Mouse (Mus musculus): ENCODE measurements at regions not wholly inside any gene's neighbourhood (a gene's known extent, or its start where the extent isn't known, plus 50 kb on each side); places are given as distances from the start of the nearest gene placed in this dataset.

DNA sequence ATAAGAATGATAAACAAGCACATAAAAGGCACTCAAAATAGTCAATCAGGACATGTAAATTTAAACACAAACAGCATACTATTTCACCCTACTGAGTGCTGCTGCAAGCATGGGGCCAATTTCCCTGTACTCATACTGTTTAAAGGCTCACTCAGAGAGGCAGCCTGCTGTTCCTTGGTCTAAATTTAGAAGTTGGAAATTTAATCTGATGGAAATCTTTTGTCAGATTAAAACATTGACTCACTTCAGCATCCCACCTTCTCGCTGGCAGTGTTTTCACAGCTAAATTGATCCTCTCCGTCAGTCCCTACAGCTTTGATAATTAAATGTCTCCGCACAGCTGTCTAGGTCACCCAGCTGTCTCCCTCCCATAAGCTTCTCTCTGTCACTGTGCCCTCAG lies 491.4 kb upstream of the Hs3st1 start:
- Histone ChIP-seq H3K4me1 (ENCODE audit: control insufficient read depth in 2 of 2, insufficient read depth in 2 of 2, low read length in 2 of 2, poor library complexity in 1 of 2) (no peaks in the 10 kb centered on the region), H3K9ac (ENCODE audit: insufficient read depth, low read depth, low read length, poor library complexity, severe bottlenecking) (no peak overlapping the region), H3K36me3 (ENCODE audit: control insufficient read depth, insufficient read depth, low read length, poor library complexity, severe bottlenecking) (no peaks in the 10 kb centered on the region), H3K27ac (ENCODE audit: insufficient read depth, low read depth, low read length, poor library complexity, severe bottlenecking) (no peak overlapping the region), H3K4me3 (ENCODE audit: insufficient read depth in 1 of 2, low read depth in 1 of 2, low read length in 2 of 2, poor library complexity in 1 of 2, severe bottlenecking in 1 of 2) (no peak overlapping the region), H3K9me3 (ENCODE audit: control insufficient read depth, insufficient read depth, low read depth, low read length) (no peaks in the 10 kb centered on the region)
- no peak for TF ChIP-seq ZNF384 (IDR thresholded peaks at IDR 0.05; ENCODE audit: low read depth, low read length)
- no peak for TF ChIP-seq HCFC1 (IDR thresholded peaks at IDR 0.05; ENCODE audit: borderline replicate concordance, insufficient read depth, low read length)
- TF ChIP-seq ZC3H11A (IDR thresholded peaks at IDR 0.05; ENCODE audit: borderline replicate concordance, low read depth, low read length) = no peak
- TF ChIP-seq CHD2 (IDR thresholded peaks at IDR 0.05; ENCODE audit: low read depth, low read length) = no peak
- TF ChIP-seq MAFK (IDR thresholded peaks at IDR 0.05; ENCODE audit: insufficient read depth, low read depth, low read length) = no peak
- no peak for DNase-seq (ENCODE audit: low read depth, low spot score)
- in situ Hi-C loops (cut with MboI; ENCODE audit: low sequenced_read_pairs in 2 of 2, unreplicated experiment in 2 of 2) = no loop called here
